Mouse (Mus musculus) ES-E14 (cell line): ENCODE data around the gene Mlc1.

Source experiments
- HCFC1 ChIP-seq: IDR thresholded peaks from 2 replicates; pipeline ENCODE4 v1.6.1; 2012; ENCODE audit warnings: low read length, inconsistent platforms, borderline replicate concordance; ENCODE audit not compliant: insufficient read depth
- MAFK ChIP-seq: IDR thresholded peaks from 2 replicates; pipeline ENCODE4 v1.6.1; 2014; ENCODE audit warnings: mild to moderate bottlenecking, low read depth, low read length, inconsistent platforms; ENCODE audit not compliant: insufficient read depth

GRCm38 (mm10) chr15:88999124-88999523 is 20.3 kb upstream of the Mlc1 start:
- TF ChIP-seq HCFC1 = no peak
- TF ChIP-seq MAFK = no peak
